ENCODE assay signal across 9 mouse cellular contexts in the genomic region with DNA sequence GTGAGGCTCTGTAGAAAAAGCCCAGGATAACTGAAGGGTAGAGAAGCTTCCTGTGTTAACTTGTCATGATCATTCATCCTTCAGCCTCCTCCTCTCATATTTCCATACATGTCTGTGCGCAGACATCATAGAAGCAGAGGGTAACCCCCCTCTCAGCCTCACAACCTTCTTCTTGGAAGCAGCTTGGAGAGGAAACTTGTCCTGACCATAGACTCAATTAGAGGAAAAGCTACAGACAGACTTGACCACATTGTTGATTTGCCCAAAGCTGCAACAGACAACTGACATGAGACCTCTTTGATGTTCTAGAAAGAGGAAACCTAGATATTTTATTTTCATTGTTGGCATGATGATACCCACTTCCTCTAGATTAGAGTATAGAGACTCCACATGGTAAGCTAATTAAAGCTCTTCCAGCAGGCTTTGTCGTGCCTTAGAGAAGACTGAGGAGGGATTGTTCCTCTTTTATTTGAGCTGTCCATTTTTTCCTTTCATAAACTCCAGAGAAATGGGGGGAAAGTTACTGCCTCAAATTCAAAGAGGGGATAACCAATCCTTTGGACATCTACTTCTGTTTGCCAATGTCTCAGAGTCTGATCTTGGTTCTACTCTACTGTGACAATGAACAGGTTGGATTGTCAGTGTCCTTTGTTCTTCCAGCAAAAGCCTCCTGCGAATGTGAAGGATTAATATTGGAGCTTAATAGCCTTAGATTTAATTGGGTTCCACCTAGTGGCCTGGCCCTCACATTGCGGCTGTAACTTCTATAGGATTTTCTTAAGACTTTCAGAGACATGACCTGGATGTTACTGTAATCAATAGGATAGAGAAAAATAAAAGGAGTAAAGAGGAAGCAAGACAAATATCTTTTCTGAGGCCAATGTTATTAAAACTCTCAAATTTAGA.
DNase-seq lines count a peak whose midpoint lies in the region; ATAC-seq and TF ChIP-seq lines count a peak whose summit lies in the region.
"Had no signal": no experiment of that assay in that cellular context is flagged by ENCODE, and none has a peak within 500 bp of the region (broad histone marks: within the 10 kb centered on the region; RNA-seq: fewer than 3 reads in every experiment).

No protein-coding gene starts in this region.

- H3K4me3 ChIP-seq in left cerebral cortex, adult 2 months, result no peak overlapping the region
- H3K4me3 ChIP-seq: stomach, embryonic 15.5 days had no signal

- DNase-seq in cerebellum, adult 9-10 months, result peak; percentile 5
- no peak for DNase-seq in cerebellum, adult 9-11 months
- no peak for DNase-seq in left cerebral cortex, adult 2 months (ENCODE audit: extremely low spot score in 1 of 2, low spot score in 2 of 2)
- no peak for DNase-seq in left cerebral cortex, adult 11 months (ENCODE audit: low spot score)
- peak; percentile 8 for DNase-seq in retina, postnatal 7 days (ENCODE audit: low read depth, low spot score)
- DNase-seq in gastrocnemius, postnatal 10 days, result no peak

- intact Hi-C loops in left cerebral cortex, adult 2 months (cut with DNase I), result loop anchor here (1.0 to 2.0 kb wide), 2 partner anchors 260 to 770 kb away; no protein-coding TSS in a partner anchor

- ATAC-seq in activated CD4-positive, CD25-positive, alpha-beta regulatory T cell, adult 4 months, result peak; percentile 83
- ATAC-seq in inflammation-experienced regulatory T-cells, adult 6 months, result peak; percentile 77

- no peak overlapping the region for H3K27ac ChIP-seq in left cerebral cortex, adult 2 months
- H3K27ac ChIP-seq: stomach, embryonic 15.5 days had no signal

- peak; percentile 73 for TF ChIP-seq CTCF in left cerebral cortex, adult 2 months (IDR thresholded peaks at IDR 0.05)

Comparison
In these comparisons a context has a peak if more than half of its experiments do, and no peak if none do; other contexts are left out.
1. DNase-seq: peak in cerebellum, adult 9-10 months (single experiment) and retina, postnatal 7 days (single experiment); none in cerebellum, adult 9-11 months (single experiment), left cerebral cortex, adult 2 months (0 of 2), left cerebral cortex, adult 11 months (single experiment) and gastrocnemius, postnatal 10 days (single experiment).